Mouse (Mus musculus) kidney, postnatal 10 days (tissue): ENCODE measurements at regions not wholly inside any gene's neighbourhood (a gene's known extent, or its start where the extent isn't known, plus 50 kb on each side); places are given as distances from the start of the nearest gene placed in this dataset.

Experiments
- DNase-seq: peaks from one replicate; pipeline ENCODE4 v3.0.0; 2021; ENCODE audit warnings: mixed read lengths

- no peak for DNase-seq
These were observed 343.3 kb upstream of the Kif2a start for GRCm38 (mm10) chr13:107365241-107365640.

GRCm38 (mm10) chr13:107362806-107363687, 341.1 kb upstream of the Kif2a start:
- peak; percentile 30 for DNase-seq

- DNase-seq = no peak
These were observed 319.0 kb upstream of the Kif2a start for GRCm38 (mm10) chr13:107340802-107341364.

GRCm38 (mm10) chr13:107338111-107338510, 316.2 kb upstream of the Kif2a start:
- no peak for DNase-seq

- no peak for DNase-seq
These were observed 315.2 kb upstream of the Kif2a start for GRCm38 (mm10) chr13:107337111-107337510.

- DNase-seq = no peak
These were observed 307.4 kb upstream of the Kif2a start for GRCm38 (mm10) chr13:107329348-107329747.

- DNase-seq = peak; percentile 76
These were observed 304.0 kb upstream of the Kif2a start for GRCm38 (mm10) chr13:107325707-107326495.

- DNase-seq = no peak
These were observed 292.8 kb upstream of the Kif2a start for GRCm38 (mm10) chr13:107314746-107315145.

- no peak for DNase-seq
These were observed 287.2 kb upstream of the Kif2a start for GRCm38 (mm10) chr13:107308958-107309639.

GRCm38 (mm10) chr13:107308404-107308803, 286.5 kb upstream of the Kif2a start:
- no peak for DNase-seq

- DNase-seq = no peak
These were observed 285.0 kb upstream of the Kif2a start for GRCm38 (mm10) chr13:107306958-107307357.

- no peak for DNase-seq
These were observed 284.3 kb upstream of the Kif2a start for GRCm38 (mm10) chr13:107306232-107306631.

- DNase-seq = no peak
These were observed 283.8 kb upstream of the Kif2a start for GRCm38 (mm10) chr13:107305738-107306137.

GRCm38 (mm10) chr13:107303878-107304277, 282.0 kb upstream of the Kif2a start:
- DNase-seq = no peak

- no peak for DNase-seq
These were observed 281.4 kb upstream of the Kif2a start for GRCm38 (mm10) chr13:107303322-107303721.

- no peak for DNase-seq
These were observed 278.9 kb upstream of the Kif2a start for GRCm38 (mm10) chr13:107300792-107301191.

GRCm38 (mm10) chr13:107264581-107264980, 242.7 kb upstream of the Kif2a start:
- no peak for DNase-seq

- DNase-seq = no peak
These were observed 239.6 kb upstream of the Kif2a start for GRCm38 (mm10) chr13:107261479-107262050.

- no peak for DNase-seq
These were observed 238.3 kb upstream of the Kif2a start for GRCm38 (mm10) chr13:107260274-107260673.

GRCm38 (mm10) chr13:107247792-107248505, 226.0 kb upstream of the Kif2a start:
- no peak for DNase-seq

GRCm38 (mm10) chr13:107246956-107247751, 225.2 kb upstream of the Kif2a start:
- no peak for DNase-seq
